10 mouse cellular contexts compared by ENCODE assay signal in genomic region chr4:108051687-108052274, GRCm38 (mm10). TPM values are rescaled to one million over a fixed set of nuclear protein-coding genes. Genes with fewer than 3 reads are reported as not detected.
DNase-seq lines count a peak whose midpoint lies in the region; ATAC-seq and TF ChIP-seq lines count a peak whose summit lies in the region.
"Had no signal": no experiment of that assay in that cellular context is flagged by ENCODE, and none has a peak within 500 bp of the region (broad histone marks: within the 10 kb centered on the region; RNA-seq: fewer than 3 reads in every experiment).

No protein-coding gene starts in this region.

- no peak for ATAC-seq in intestine, embryonic 16.5 days

- H3K4me1 ChIP-seq in testis, adult 2 months (ENCODE audit: control insufficient read depth, insufficient read depth, low read length), result no peaks in the 10 kb centered on the region
- no peaks in the 10 kb centered on the region for H3K4me1 ChIP-seq in intestine, embryonic 16.5 days (ENCODE audit: control insufficient read depth, insufficient read depth, low read length)
- H3K4me1 ChIP-seq: embryonic facial prominence, embryonic 13.5 days had no signal

- H3K27me3 ChIP-seq in testis, adult 2 months (ENCODE audit: control insufficient read depth, insufficient read depth, low read length), result no peaks in the 10 kb centered on the region
- no peaks in the 10 kb centered on the region for H3K27me3 ChIP-seq in intestine, embryonic 16.5 days (replicated peaks; ENCODE audit: control insufficient read depth, insufficient read depth, low read length)
- H3K27me3 ChIP-seq: embryonic facial prominence, embryonic 13.5 days had no signal

- WGBS in intestine, embryonic 16.5 days, result 88% methylated on average over 10 of the region's 10 CpGs

- H3K9me3 ChIP-seq in intestine, embryonic 16.5 days (ENCODE audit: control insufficient read depth, low read length), result no peaks in the 10 kb centered on the region
- H3K9me3 ChIP-seq: embryonic facial prominence, embryonic 13.5 days had no signal

- H3K4me2 ChIP-seq in intestine, embryonic 16.5 days (ENCODE audit: low read depth, low read length), result no peak overlapping the region
- H3K4me2 ChIP-seq: embryonic facial prominence, embryonic 13.5 days had no signal

- H3K4me3 ChIP-seq in layer of hippocampus, adult 2 months, result no peak overlapping the region
- H3K4me3 ChIP-seq in testis, adult 2 months (ENCODE audit: control insufficient read depth, low read depth, low read length), result peak overlapping the region; percentile 15; the same call in 1 of the 2 replicates
- H3K4me3 ChIP-seq in intestine, embryonic 16.5 days (ENCODE audit: low read length), result no peak overlapping the region
- H3K4me3 ChIP-seq: embryonic facial prominence, embryonic 13.5 days had no signal

- DNase-seq in frontal cortex, postnatal 10 days (ENCODE audit: low spot score in 2 of 2), result peak; percentile 22 to 26
- DNase-seq in frontal cortex, postnatal 25 days (ENCODE audit: low spot score in 2 of 2), result no peak
- no peak for DNase-seq in layer of hippocampus, adult 2 months (ENCODE audit: low spot score in 2 of 2)
- no peak for DNase-seq in layer of hippocampus, adult 11-12 months (ENCODE audit: low spot score)
- no peak for DNase-seq in testis, postnatal 14 days (ENCODE audit: low spot score)
- peak; percentile 38 for DNase-seq in telencephalon, adult 2 months (ENCODE audit: low read depth, low spot score)
- DNase-seq: layer of hippocampus, postnatal 36 days had no signal

- H3K27ac ChIP-seq in layer of hippocampus, adult 2 months, result peak overlapping the region; percentile 67
- H3K27ac ChIP-seq in testis, adult 2 months (ENCODE audit: control insufficient read depth, insufficient read depth, low read depth, low read length), result no peak overlapping the region
- H3K27ac ChIP-seq in intestine, embryonic 16.5 days (ENCODE audit: low read length), result no peak overlapping the region
- H3K27ac ChIP-seq: embryonic facial prominence, embryonic 13.5 days had no signal

- no peaks in the 10 kb centered on the region for H3K36me3 ChIP-seq in testis, adult 2 months (ENCODE audit: control insufficient read depth, insufficient read depth, low read length)
- H3K36me3 ChIP-seq in intestine, embryonic 16.5 days (ENCODE audit: control insufficient read depth, insufficient read depth, low read length), result peaks cover 16% of the 10 kb centered on the region

- H3K9ac ChIP-seq in intestine, embryonic 16.5 days (ENCODE audit: low read depth, low read length), result no peak overlapping the region
- H3K9ac ChIP-seq: embryonic facial prominence, embryonic 13.5 days had no signal

- TF ChIP-seq POLR2A in testis, adult 2 months (IDR thresholded peaks at IDR 0.05; ENCODE audit: control insufficient read depth, low read depth, low read length), result no peak

- no peak; the same call in 1 of the 2 replicates for TF ChIP-seq CTCF in layer of hippocampus, adult 2 months (conservative IDR thresholded peaks at IDR 0.05)
- TF ChIP-seq CTCF in testis, adult 2 months (IDR thresholded peaks at IDR 0.05; ENCODE audit: control insufficient read depth, insufficient read depth, insufficient replicate concordance, low read depth, low read length), result no peak

RNA-seq across cellular contexts. Expression of gene Podn, which starts 44.5 kb away (rescaled TPM):
- 10 to 100 TPM; 10.2 to 10.4 TPM for total RNA-seq in layer of hippocampus, adult 2 months (2021)
- 1.5 and 2.2 TPM in 2 replicates for polyA plus RNA-seq in testis, adult 2 months (2012; rRNA removed)
- polyA plus RNA-seq in intestine, embryonic 16.5 days (2015; fragmentation: Nextera tagmentation; extraction: Ambion mirVana), result 0.72 and 1.5 TPM in 2 replicates

Comparison
In these comparisons a context has a peak if more than half of its experiments do, and no peak if none do; other contexts are left out.
1. DNase-seq: peak in frontal cortex, postnatal 10 days (2 of 2) and telencephalon, adult 2 months (single experiment); none in frontal cortex, postnatal 25 days (0 of 2), layer of hippocampus, adult 2 months (0 of 2), layer of hippocampus, adult 11-12 months (single experiment) and testis, postnatal 14 days (single experiment).